Mouse (Mus musculus) midbrain, embryonic 11.5 days (tissue): ENCODE results near the gene Csf2rb2. TPM values are rescaled to one million over a fixed set of nuclear protein-coding genes. Genes with fewer than 3 reads are reported as not detected.
A peak's percentile ranks its signal among the peaks of the same experiment; 100 is the strongest.

Experiments used
- ATAC-seq: fragments of 200-750 bp; cut with Nextera tagmentation; 2 replicates; pipeline ENCODE4 v1.8.0; 2017; ENCODE audit warnings: moderate TSS enrichment, moderate library complexity; ENCODE audit not compliant: low FRiP score
- DNase-seq: peaks from one replicate; pipeline ENCODE4 v3.0.0; 2015; ENCODE audit warnings: low spot score; ENCODE audit errors: missing footprints
- H3K27ac ChIP-seq: fragments of 300-500 bp; sonication (generic); 2 replicates; pipeline ENCODE4 v1.5.1; 2014; ENCODE audit warnings: low read depth, low read length
- H3K27me3 ChIP-seq: fragments of 300-500 bp; sonication (generic); 2 replicates; pipeline ENCODE4 v1.6.1; 2014; ENCODE audit warnings: mild to moderate bottlenecking, low read length, moderate library complexity, mixed read lengths; ENCODE audit not compliant: control insufficient read depth, insufficient read depth
- H3K36me3 ChIP-seq: fragments of 300-500 bp; sonication (generic); 2 replicates; pipeline ENCODE4 v1.6.1; 2014; ENCODE audit warnings: mild to moderate bottlenecking, low read length, moderate library complexity, mixed read lengths; ENCODE audit not compliant: control insufficient read depth, insufficient read depth
- H3K4me1 ChIP-seq: fragments of 300-500 bp; sonication (generic); 2 replicates; pipeline ENCODE4 v1.6.1; 2014; ENCODE audit warnings: low read length; ENCODE audit not compliant: control insufficient read depth, insufficient read depth
- H3K4me2 ChIP-seq: fragments of 300-500 bp; sonication (generic); 2 replicates; pipeline ENCODE4 v1.6.1; 2014; ENCODE audit warnings: mild to moderate bottlenecking, moderate library complexity
- H3K4me3 ChIP-seq: fragments of 300-500 bp; sonication (generic); 2 replicates; pipeline ENCODE4 v1.5.1; 2014; ENCODE audit warnings: low read depth, low read length
- H3K9ac ChIP-seq: fragments of 300-500 bp; sonication (generic); 2 replicates; pipeline ENCODE4 v1.6.1; 2014; ENCODE audit warnings: low read length
- H3K9me3 ChIP-seq: fragments of 300-500 bp; sonication (generic); 2 replicates; pipeline ENCODE4 v1.6.1; 2016; ENCODE audit warnings: low read length; ENCODE audit not compliant: control insufficient read depth
- WGBS: fragments of 180-500 bp; shearing (Covaris S2); extraction: QIAGEN DNeasy Blood & Tissue Kit; methylation state at CpG from one replicate; pipeline ENCODE4 v1.1.7; 2014; 5-methylcytosine and 5-hydroxymethylcytosine counted together
- polyA plus RNA-seq: library from polyadenylated mRNA; unstranded; fragments of >200 nt; fragmentation: Nextera tagmentation; extraction: Ambion mirVana; gene quantifications from 2 replicates; pipeline ENCODE4 v1.2.1, GENCODE M21; 2014

The Csf2rb2 gene
- polyA plus RNA-seq, 1 experiment from 2014 or later, result 0.23 TPM

GRCm38 (mm10) chr15:78246143-78247116 is 59.1 kb downstream of the Csf2rb2 start:
- no peak overlapping the region for H3K4me3 ChIP-seq
- H3K27ac ChIP-seq, result no peak overlapping the region
- no peaks in the 10 kb centered on the region for H3K9me3 ChIP-seq
- H3K4me2 ChIP-seq, result no peak overlapping the region
- no peak overlapping the region for H3K9ac ChIP-seq
- no peak for DNase-seq
- H3K36me3 ChIP-seq, result no peaks in the 10 kb centered on the region
- 82% methylated on average over 18 of the region's 18 CpGs for WGBS
- H3K27me3 ChIP-seq, result no peaks in the 10 kb centered on the region
- H3K4me1 ChIP-seq, result no peaks in the 10 kb centered on the region
- no peak for ATAC-seq

- H3K9me3 ChIP-seq, result no peaks in the 10 kb centered on the region
- ATAC-seq (no peak), DNase-seq (no peak)
- H3K27ac ChIP-seq, result no peak within 1 kb of the TSS
- 70% methylated on average over 7 of the region's 7 CpGs for WGBS
- H3K4me1 ChIP-seq, result no peaks in the 10 kb centered on the region
- no peak within 1 kb of the TSS for H3K4me3 ChIP-seq
- no peak within 1 kb of the TSS for H3K4me2 ChIP-seq
- no peaks in the 10 kb centered on the region for H3K27me3 ChIP-seq
- H3K36me3 ChIP-seq, result no peaks in the 10 kb centered on the region
- H3K9ac ChIP-seq, result no peak within 1 kb of the TSS
Measured at GRCm38 (mm10) chr15:78244695-78245492, 60.6 kb downstream of the Csf2rb2 start, which contains the start of gene Ncf4. Gene Ncf4 (plus strand): TSS chr15:78244801.

- DNase-seq, result no peak
- Histone ChIP-seq H3K9me3 (no peaks in the 10 kb centered on the region), H3K4me2 (no peak overlapping the region), H3K27me3 (no peaks in the 10 kb centered on the region), H3K27ac (no peak overlapping the region), H3K9ac (no peak overlapping the region), H3K4me1 (no peaks in the 10 kb centered on the region), H3K36me3 (no peaks in the 10 kb centered on the region), H3K4me3 (no peak overlapping the region)
- no peak for ATAC-seq
- WGBS, result 80% methylated on average over 6 of the region's 6 CpGs
Measured at GRCm38 (mm10) chr15:78243774-78244173, 61.7 kb downstream of the Csf2rb2 start.

GRCm38 (mm10) chr15:78243061-78243460 is 62.5 kb downstream of the Csf2rb2 start:
- no peak overlapping the region for H3K4me3 ChIP-seq
- no peak overlapping the region for H3K4me2 ChIP-seq
- no peak overlapping the region for H3K9ac ChIP-seq
- 77% methylated on average over 8 of the region's 8 CpGs for WGBS
- H3K27me3 ChIP-seq, result no peaks in the 10 kb centered on the region
- no peaks in the 10 kb centered on the region for H3K36me3 ChIP-seq
- ATAC-seq, result no peak
- H3K27ac ChIP-seq, result no peak overlapping the region
- H3K9me3 ChIP-seq, result no peaks in the 10 kb centered on the region
- H3K4me1 ChIP-seq, result no peaks in the 10 kb centered on the region
- no peak for DNase-seq

GRCm38 (mm10) chr15:78241335-78241734 is 64.2 kb downstream of the Csf2rb2 start:
- Histone ChIP-seq H3K9ac (no peak overlapping the region), H3K4me2 (no peak overlapping the region), H3K36me3 (no peaks in the 10 kb centered on the region), H3K27me3 (no peaks in the 10 kb centered on the region), H3K9me3 (no peaks in the 10 kb centered on the region), H3K4me3 (no peak overlapping the region), H3K4me1 (no peaks in the 10 kb centered on the region), H3K27ac (no peak overlapping the region)
- WGBS, result 61% methylated on average over 11 of the region's 11 CpGs
- ATAC-seq (no peak), DNase-seq (no peak)

- Histone ChIP-seq H3K4me3 (no peak overlapping the region), H3K9ac (no peak overlapping the region), H3K4me2 (no peak overlapping the region), H3K27me3 (no peaks in the 10 kb centered on the region), H3K36me3 (no peaks in the 10 kb centered on the region), H3K27ac (no peak overlapping the region), H3K9me3 (no peaks in the 10 kb centered on the region), H3K4me1 (no peaks in the 10 kb centered on the region)
- no peak for ATAC-seq
- DNase-seq, result no peak
- 78% methylated on average over 14 of the region's 14 CpGs for WGBS
Measured at GRCm38 (mm10) chr15:78239956-78240617, 65.4 kb downstream of the Csf2rb2 start.

- 23% methylated on average over 10 of the region's 10 CpGs for WGBS
Measured at GRCm38 (mm10) chr15:78239453-78239852, 66.1 kb downstream of the Csf2rb2 start.

GRCm38 (mm10) chr15:78234823-78235509 is 70.6 kb downstream of the Csf2rb2 start:
- H3K4me3 ChIP-seq, result no peak overlapping the region
- H3K27me3 ChIP-seq, result no peaks in the 10 kb centered on the region
- 80% methylated on average over 5 of the region's 5 CpGs for WGBS
- DNase-seq (no peak), ATAC-seq (no peak)
- no peaks in the 10 kb centered on the region for H3K36me3 ChIP-seq
- no peaks in the 10 kb centered on the region for H3K4me1 ChIP-seq
- H3K27ac ChIP-seq, result no peak overlapping the region
- no peak overlapping the region for H3K4me2 ChIP-seq
- no peak overlapping the region for H3K9ac ChIP-seq
- no peaks in the 10 kb centered on the region for H3K9me3 ChIP-seq

More at GRCm38 (mm10) chr15:78239453-78239852, 66.1 kb downstream of the Csf2rb2 start:
- no peaks in the 10 kb centered on the region for H3K36me3 ChIP-seq
- H3K4me3 ChIP-seq, result no peak overlapping the region
- H3K27ac ChIP-seq, result no peak overlapping the region
- DNase-seq (peak; percentile 86), ATAC-seq (no peak)
- H3K27me3 ChIP-seq, result no peaks in the 10 kb centered on the region
- no peaks in the 10 kb centered on the region for H3K9me3 ChIP-seq
- no peak overlapping the region for H3K9ac ChIP-seq
- H3K4me2 ChIP-seq, result no peak overlapping the region
- no peaks in the 10 kb centered on the region for H3K4me1 ChIP-seq
